Mouse (Mus musculus) erythroid progenitor cell, adult 5-6 weeks (primary cell): ENCODE data around the gene Ralgps1. TPM values are rescaled to one million over a fixed set of nuclear protein-coding genes. Genes with fewer than 3 reads are reported as not detected.

ENCODE experiments used
- ATAC-seq: replicated peaks from 2 replicates; pipeline ENCODE4 v1.8.0; 2016; ENCODE audit warnings: moderate number of reproducible peaks, mild to moderate bottlenecking, moderate TSS enrichment, inconsistent platforms; ENCODE audit not compliant: poor library complexity, low FRiP score, severe bottlenecking
- total RNA-seq, 2 experiments: library from RNA; stranded (forward) in 1 of 2; stranded (reverse) in 1 of 2; fragments of 150-400 nt in 1 of 2; fragments of 186-747, 209-891 nt in 1 of 2; gene quantifications; 2 replicates each; pipeline versions ENCODE4 v1.2.3 to v1.2.4; 2015 to 2017; ENCODE audit warnings: low replicate concordance in 2 of 2

The Ralgps1 gene
- total RNA-seq, 2 experiments from 2014 or later: not detected

DNA sequence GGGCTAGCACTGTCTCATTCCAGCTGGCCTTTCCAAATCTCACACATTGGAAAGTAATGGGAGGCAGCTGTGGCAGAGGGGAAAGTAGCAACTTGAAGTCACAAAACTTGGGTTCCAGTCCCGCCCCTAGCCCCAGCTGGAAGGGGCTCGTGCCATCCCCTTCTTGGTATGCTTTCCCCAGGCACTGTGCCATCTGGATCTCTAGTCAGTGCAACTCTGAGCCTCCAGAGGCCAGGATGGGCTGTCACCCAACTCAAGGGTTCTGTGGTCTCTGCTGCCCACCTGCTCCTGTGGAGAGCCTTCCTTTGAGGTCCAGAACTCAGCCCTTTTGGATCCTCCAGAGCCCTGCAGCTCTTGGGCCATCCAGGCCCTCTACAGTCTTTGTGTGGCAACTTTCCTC lies 209.2 kb downstream of the Ralgps1 start:
- no peak for ATAC-seq

DNA sequence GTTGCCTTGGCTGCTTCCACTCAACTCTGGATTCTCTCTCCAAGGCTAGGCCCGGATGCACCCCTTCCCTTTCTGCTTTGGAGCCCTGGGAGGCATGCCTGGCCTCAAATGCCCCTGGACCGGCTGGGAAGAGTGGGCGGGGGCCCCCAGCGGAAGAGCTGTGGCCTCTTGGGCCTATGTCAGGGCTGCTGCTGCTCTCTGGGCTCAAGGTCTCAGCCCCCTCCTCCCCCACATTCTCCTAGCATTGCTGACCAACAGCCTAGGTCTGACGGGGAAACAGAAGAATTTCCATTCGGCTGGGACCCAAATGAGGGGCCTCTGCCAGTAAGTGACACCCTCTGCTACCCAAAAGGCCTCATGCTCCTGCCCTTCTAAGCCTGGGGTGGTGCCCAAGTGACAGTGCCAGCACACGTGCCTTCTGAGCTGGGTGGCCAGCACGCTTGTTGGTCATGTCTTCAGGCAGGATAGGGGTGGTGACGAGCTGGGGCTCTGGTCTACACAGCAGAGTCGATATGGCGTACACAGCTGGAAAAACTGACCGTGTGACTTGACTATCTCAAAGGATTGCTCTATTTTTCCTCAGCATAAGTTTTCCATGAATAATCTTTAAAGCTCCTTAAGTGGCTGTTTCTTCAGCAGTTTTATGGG lies 210.8 kb downstream of the Ralgps1 start:
- ATAC-seq: no peak

DNA sequence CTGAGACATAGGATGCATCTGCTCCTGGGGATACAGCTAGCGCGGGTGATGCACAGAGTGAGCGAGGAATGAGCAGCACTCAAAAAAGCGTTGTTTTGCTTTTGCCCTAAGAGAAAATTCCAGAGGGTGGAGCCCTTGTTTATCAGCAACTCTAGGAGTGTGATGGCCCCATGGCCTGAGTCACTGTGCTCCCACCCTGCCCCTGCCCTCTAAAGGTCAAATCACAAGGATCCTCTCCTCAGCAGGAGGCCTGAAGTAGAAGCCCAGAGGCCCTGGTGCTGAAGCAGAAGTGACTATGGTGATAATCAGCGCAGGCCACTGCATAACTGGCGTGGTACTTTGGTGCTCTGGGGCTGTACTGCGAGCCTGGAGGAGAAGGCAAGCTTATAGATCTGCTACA lies 211.7 kb downstream of the Ralgps1 start:
- no peak for ATAC-seq

GRCm38 (mm10) chr2:33158895-33159294 lies 212.4 kb downstream of the Ralgps1 start:
- no peak for ATAC-seq

DNA sequence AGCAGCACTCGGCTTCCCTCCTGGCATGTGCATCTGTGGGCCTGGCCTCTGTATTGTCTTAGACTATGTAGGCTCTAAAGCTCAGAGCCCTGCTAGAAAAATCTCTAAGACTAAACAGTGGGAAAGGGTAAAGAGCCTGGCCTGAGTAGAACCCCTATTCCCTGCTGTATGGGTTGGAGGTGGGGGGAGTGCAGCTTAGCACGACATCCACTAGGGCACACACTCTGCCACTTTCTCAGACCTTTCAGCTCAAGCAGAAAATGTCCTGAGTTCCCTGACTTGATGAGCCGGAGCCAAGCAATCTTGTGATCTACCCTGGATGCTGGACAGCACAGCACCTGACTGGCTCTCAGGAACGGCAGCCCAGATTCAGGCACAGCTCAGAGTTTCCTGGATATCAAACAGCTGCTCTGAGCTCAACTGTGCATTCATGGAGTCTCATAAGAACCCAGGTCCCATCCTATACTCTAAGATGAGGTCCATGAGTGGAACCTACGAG lies 215.0 kb downstream of the Ralgps1 start:
- no peak for ATAC-seq

DNA sequence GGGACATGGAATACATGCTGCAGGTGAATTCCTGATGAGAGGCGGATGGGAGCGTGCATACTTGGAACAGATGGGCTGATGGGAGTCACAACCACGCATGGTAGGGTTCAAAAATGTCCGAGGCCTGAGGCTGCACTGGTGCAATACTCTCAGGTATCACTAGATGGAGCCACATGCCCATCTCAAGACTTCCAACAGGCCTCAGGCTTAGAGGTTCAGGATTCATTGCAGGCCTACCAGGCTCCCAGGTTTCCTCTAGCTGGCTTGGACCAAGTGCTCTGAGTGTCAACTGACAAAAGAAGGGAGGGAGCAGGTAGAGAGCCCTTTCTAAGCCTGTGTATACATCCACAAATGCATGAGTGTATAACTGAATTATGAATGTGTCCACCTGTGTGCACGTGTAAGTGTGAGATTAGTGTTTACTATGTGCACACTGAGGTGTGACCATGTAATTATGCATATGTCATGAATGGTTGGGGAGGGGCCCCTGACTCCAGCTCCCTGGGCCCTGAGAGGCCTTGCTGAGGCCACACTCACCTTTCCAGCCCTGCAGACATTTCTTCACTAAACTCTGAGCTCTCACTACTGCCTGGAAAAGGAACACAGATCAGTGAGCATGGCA lies 216.4 kb downstream of the Ralgps1 start:
- ATAC-seq: 0 out of 2 replicates have a peak, but pooled peaks have one; percentile 35

- ATAC-seq: no peak
These were observed 224.3 kb downstream of the Ralgps1 start for GRCm38 (mm10) chr2:33146994-33147393.

DNA sequence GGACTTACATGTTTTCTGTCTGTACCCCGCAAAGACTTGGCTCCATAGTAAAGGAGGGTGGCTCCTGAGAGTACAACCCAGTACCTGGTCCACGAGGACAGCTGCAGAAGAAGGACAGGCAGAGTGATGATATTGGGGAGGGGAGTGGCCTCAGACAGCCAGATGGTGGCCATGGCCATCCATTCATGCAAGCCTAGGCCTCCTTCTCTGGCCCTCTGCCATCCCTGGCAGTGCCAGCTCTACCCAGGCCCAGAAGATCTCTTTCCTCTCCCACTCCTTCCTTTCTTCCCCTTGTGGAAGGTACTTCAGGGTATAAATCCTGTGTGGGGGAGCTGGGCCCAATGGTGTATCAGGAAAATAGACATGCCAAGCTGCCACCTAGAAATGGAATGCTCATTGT lies 228.0 kb downstream of the Ralgps1 start:
- no peak for ATAC-seq

- ATAC-seq: no peak
These were observed 232.8 kb downstream of the Ralgps1 start for GRCm38 (mm10) chr2:33138491-33138890.

GRCm38 (mm10) chr2:33137731-33138130 lies 233.6 kb downstream of the Ralgps1 start:
- ATAC-seq: no peak

- no peak for ATAC-seq
These were observed 234.0 kb downstream of the Ralgps1 start for GRCm38 (mm10) chr2:33137244-33137643.

DNA sequence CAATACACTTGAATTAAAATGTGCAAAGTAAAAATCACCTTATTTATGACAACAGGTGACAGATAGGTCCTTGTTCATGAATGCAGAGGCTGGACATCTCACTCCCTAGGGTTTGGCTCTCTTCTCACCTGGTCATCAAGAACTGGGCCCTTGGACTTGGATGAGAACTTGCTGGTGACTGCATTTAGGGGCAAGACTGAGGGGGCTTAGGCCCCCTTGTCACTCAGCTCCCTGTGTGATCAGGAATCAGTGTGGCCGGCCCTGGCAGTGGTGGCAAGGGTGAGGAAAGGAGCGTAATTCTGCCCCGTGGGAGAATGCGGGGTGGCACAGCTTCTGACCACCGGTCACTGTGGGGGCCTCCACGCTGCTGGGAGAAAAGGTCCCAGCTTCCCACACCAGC lies 234.9 kb downstream of the Ralgps1 start:
- no peak for ATAC-seq

DNA sequence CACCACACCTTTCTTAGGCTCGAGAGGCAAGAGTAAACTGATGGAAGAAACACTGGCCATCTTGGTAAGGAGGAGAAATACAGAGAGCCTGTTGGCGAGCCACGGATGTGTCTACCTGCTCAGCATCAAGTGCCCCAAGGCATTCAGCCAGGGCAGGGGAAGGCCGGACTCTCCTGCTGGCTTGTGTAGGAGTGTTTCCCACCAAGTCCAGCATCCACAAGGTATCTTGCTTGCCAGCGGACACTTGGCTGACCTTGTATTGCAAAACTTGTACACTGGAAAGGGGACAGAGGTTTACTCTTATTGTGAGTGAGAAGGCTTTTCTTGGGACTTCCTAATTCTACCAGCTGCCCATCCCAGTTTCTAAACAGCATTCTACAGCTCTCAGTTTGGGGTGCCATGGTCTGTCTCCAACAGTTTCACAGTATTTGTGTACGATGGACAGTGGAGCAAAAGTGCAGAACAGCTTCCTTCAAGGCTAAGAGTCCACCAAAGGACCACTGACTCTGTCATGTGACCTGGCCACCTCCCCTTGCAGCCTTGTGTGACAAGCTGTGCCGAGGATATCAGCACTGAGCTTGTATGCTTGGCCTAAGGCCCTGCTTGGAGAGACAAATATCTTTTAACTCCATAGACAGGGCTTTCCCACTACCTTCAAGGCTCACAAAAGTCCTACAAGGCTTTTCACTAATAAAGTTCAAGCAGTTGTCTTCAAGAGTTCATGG lies 236.4 kb downstream of the Ralgps1 start:
- no peak for ATAC-seq

DNA sequence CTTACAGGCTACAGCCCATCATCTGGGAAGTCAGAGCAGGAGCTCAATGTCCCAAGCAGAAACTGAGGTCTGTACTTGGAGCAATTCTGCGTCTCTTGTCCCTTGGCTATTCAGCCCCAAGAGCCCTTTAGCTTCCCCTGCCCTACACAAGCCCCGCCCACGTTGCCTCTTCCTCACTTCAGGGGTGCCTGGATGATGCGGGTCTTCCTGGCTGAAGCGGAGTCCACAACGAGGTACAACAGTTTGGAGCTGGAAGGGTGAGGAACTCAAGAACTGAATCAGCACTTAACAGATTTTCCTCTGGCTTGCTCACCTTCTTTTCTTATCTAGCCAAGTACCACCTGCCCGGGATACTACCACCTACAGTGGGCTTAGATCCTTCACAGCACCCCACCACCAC lies 239.0 kb downstream of the Ralgps1 start:
- ATAC-seq: no peak

DNA sequence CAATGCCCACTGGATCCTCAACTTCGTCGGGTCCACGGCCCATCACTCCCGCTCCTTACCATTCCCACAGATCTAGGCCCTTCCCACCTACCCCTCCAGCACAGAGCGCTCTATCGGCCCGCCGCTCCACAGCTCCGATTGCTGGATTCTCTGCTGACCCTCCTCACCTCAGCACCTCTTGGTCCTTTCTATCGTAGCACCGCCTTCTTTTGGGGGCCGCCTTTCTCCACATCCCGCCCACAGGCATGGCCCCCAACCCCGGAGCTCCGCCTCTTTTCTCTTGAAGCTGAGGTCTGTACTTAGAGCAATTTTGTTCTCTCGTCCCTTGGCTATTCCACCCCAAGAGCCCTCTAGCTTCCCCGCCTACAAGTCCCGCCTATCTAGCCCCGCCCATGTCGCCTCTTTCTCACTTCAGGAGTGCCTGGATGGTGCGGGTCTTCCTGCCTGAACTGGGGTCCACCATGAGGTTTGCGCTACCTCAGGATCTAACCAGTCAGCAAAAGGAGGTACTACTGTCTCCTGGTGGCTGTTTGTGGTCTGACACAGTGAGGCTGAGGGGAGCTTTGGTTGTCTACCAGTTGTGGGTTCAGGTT lies 239.7 kb downstream of the Ralgps1 start, which contains the start of gene Garnl3:
Garnl3 (minus strand) TSS at position 155 of the 593 bp plus-strand sequence.
- ATAC-seq: no peak

- ATAC-seq: peak; percentile 80
These were observed 240.5 kb downstream of the Ralgps1 start for GRCm38 (mm10) chr2:33130526-33131483.

DNA sequence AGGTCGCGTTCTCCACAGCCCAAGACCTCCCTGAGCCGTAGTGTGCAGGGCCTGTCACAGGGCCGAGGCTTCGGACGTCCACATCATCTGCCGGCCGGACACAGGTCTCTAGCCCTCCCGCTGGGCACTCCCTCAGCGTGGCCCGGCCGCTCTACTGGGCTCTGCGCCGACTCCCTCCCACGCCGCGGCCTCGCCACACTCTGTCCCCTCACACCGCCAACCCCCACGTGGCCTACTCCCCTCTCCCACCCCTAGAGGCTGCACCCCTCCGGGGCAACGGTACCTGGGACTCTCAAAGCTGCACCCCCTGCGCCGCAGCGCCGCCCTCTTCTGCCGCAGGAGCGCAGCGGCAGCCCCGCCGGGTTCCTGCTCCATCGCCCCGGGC lies 241.2 kb downstream of the Ralgps1 start:
- no peak for ATAC-seq

DNA sequence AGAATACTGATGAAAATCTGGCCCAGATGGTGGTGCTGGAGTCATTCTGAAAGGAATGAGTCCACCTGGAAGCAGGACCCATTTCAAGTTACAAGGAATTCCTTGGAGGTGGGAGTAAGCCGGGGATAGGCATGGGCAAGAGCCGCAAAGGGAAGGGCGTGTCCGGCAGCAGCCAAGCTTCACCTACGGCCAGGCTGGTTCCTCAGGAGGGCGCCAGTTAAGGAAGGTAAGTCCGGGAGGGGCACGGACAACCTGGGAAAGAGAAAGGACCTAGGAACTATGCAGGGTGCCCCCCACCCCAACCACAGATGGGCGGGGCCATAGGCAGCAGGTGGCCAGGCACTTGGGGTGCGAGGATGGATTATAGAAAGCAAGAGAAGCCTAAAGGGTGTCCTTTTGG lies 241.6 kb downstream of the Ralgps1 start:
- no peak for ATAC-seq

DNA sequence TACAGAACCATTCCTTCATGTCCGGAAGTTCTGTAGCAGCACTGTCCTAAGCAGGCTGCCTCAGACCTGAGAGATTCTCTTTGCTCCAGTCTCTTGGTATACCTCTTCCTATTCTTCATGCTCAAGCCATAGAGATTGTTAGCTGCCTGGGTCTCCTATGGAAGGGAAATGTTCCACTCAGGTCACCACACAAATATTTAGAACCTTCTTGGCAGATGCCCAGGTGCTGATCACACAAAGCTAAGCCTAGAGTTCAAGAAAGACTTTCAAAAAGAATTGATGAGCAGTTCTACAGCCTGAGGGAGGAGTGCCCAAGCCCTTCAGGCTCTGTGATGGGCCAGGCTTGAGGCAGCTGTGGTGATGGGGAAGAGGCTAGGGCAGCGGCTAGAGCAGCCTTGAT lies 242.3 kb downstream of the Ralgps1 start:
- no peak for ATAC-seq
